Mouse (Mus musculus) kidney, embryonic 15.5 days (tissue): ENCODE data around the gene Heyl. TPM values are rescaled to one million over a fixed set of nuclear protein-coding genes. Genes with fewer than 3 reads are reported as not detected.

Experiments used
- ATAC-seq: fragments of 200-750 bp; cut with Nextera tagmentation; replicated peaks from 2 replicates; pipeline ENCODE4 v1.8.0; 2017; ENCODE audit warnings: moderate TSS enrichment; ENCODE audit not compliant: low FRiP score
- H3K27ac ChIP-seq: fragments of 300-500 bp; sonication (generic); 2 replicates; pipeline ENCODE4 v1.5.1; 2015; ENCODE audit warnings: mild to moderate bottlenecking, inconsistent platforms
- H3K27me3 ChIP-seq: fragments of 300-500 bp; sonication (generic); 2 replicates; pipeline ENCODE4 v1.6.1; 2015; ENCODE audit warnings: inconsistent platforms
- H3K36me3 ChIP-seq: fragments of 300-500 bp; sonication (generic); 2 replicates; pipeline ENCODE4 v1.6.1; 2015; ENCODE audit warnings: inconsistent platforms
- H3K4me1 ChIP-seq: fragments of 300-500 bp; sonication (generic); 2 replicates; pipeline ENCODE4 v1.6.1; 2015; ENCODE audit warnings: inconsistent platforms
- H3K4me2 ChIP-seq: fragments of 300-500 bp; sonication (generic); 2 replicates; pipeline ENCODE4 v1.6.1; 2015; ENCODE audit warnings: moderate library complexity, mild to moderate bottlenecking, inconsistent platforms
- H3K4me3 ChIP-seq: fragments of 300-500 bp; sonication (generic); replicated peaks from 2 replicates; pipeline ENCODE4 v1.5.1; 2015; ENCODE audit warnings: mild to moderate bottlenecking, inconsistent platforms
- H3K9ac ChIP-seq: fragments of 300-500 bp; sonication (generic); 2 replicates; pipeline ENCODE4 v1.6.1; 2015; ENCODE audit warnings: mild to moderate bottlenecking, inconsistent platforms
- H3K9me3 ChIP-seq: fragments of 300-500 bp; sonication (generic); replicated peaks from 2 replicates; pipeline ENCODE4 v1.6.1; 2016; ENCODE audit warnings: inconsistent platforms
- WGBS: fragments of 180-500 bp; shearing (Covaris S2); methylation state at CpG from one replicate; pipeline ENCODE4 v1.1.7; 2015; ENCODE audit warnings: mixed read lengths; 5-methylcytosine and 5-hydroxymethylcytosine counted together
- polyA plus RNA-seq: library from polyadenylated mRNA; unstranded; fragments of >200 nt; fragmentation: Nextera tagmentation; extraction: Ambion mirVana; gene quantifications from 2 replicates; pipeline ENCODE4 v1.2.1, GENCODE M21; 2015

The Heyl gene
- polyA plus RNA-seq, 1 experiment from 2014 or later = 47.7 TPM

- Histone ChIP-seq H3K4me3 (no peak overlapping the region), H3K27ac (no peak overlapping the region), H3K27me3 (peaks cover 3% of the 10 kb centered on the region; the same call in 1 of the 2 replicates), H3K4me2 (no peak overlapping the region), H3K9me3 (no peaks in the 10 kb centered on the region), H3K36me3 (no peaks in the 10 kb centered on the region), H3K4me1 (peaks cover 18% of the 10 kb centered on the region), H3K9ac (no peak overlapping the region)
- WGBS = 96% methylated on average over 9 of the region's 9 CpGs
- ATAC-seq = no peak
Observed at GRCm38 (mm10) chr4:123213975-123214374, 19.4 kb upstream of the Heyl start.

GRCm38 (mm10) chr4:123215367-123215766, 18.0 kb upstream of the Heyl start:
- Histone ChIP-seq H3K4me2 (no peak overlapping the region), H3K27me3 (peaks cover 7% of the 10 kb centered on the region; the same call in 1 of the 2 replicates), H3K36me3 (no peaks in the 10 kb centered on the region), H3K27ac (no peak overlapping the region), H3K4me1 (peaks cover 18% of the 10 kb centered on the region), H3K9me3 (no peaks in the 10 kb centered on the region), H3K9ac (no peak overlapping the region), H3K4me3 (no peak overlapping the region)
- 83% methylated on average over 1 of the region's 1 CpGs for WGBS
- ATAC-seq = no peak

- Histone ChIP-seq H3K4me1 (peaks cover 6% of the 10 kb centered on the region), H3K9me3 (no peaks in the 10 kb centered on the region), H3K4me3 (no peak overlapping the region), H3K27ac (no peak overlapping the region), H3K4me2 (no peak overlapping the region), H3K9ac (no peak overlapping the region), H3K36me3 (no peaks in the 10 kb centered on the region), H3K27me3 (peaks cover 7% of the 10 kb centered on the region; the same call in 1 of the 2 replicates)
- WGBS = 9% methylated on average over 1 of the region's 1 CpGs
- no peak for ATAC-seq
Observed at GRCm38 (mm10) chr4:123216782-123217181, 16.6 kb upstream of the Heyl start.

- ATAC-seq = peak; percentile 85
- H3K9me3 ChIP-seq = no peaks in the 10 kb centered on the region
- H3K27ac ChIP-seq = no peak overlapping the region
- peaks cover 7% of the 10 kb centered on the region; the same call in 1 of the 2 replicates for H3K27me3 ChIP-seq
- no peaks in the 10 kb centered on the region for H3K36me3 ChIP-seq
- 0 out of 2 replicates have a peak, but pooled peaks cover 4% of the 10 kb centered on the region for H3K4me1 ChIP-seq
- no peak overlapping the region for H3K4me3 ChIP-seq
- H3K9ac ChIP-seq = no peak overlapping the region
- 70% methylated on average over 15 of the region's 15 CpGs for WGBS
- no peak overlapping the region for H3K4me2 ChIP-seq
Observed at GRCm38 (mm10) chr4:123219720-123220357, 13.5 kb upstream of the Heyl start.

GRCm38 (mm10) chr4:123220637-123221036, 12.7 kb upstream of the Heyl start:
- peaks cover 7% of the 10 kb centered on the region for H3K4me1 ChIP-seq
- peaks cover 7% of the 10 kb centered on the region; the same call in 1 of the 2 replicates for H3K27me3 ChIP-seq
- 73% methylated on average over 4 of the region's 4 CpGs for WGBS
- no peak for ATAC-seq
- H3K4me3 ChIP-seq = no peak overlapping the region
- no peaks in the 10 kb centered on the region for H3K9me3 ChIP-seq
- no peak overlapping the region for H3K27ac ChIP-seq
- H3K4me2 ChIP-seq = no peak overlapping the region
- H3K9ac ChIP-seq = no peak overlapping the region
- no peaks in the 10 kb centered on the region for H3K36me3 ChIP-seq

GRCm38 (mm10) chr4:123223309-123223708, 10.0 kb upstream of the Heyl start:
- H3K4me3 ChIP-seq = no peak overlapping the region
- no peak for ATAC-seq
- no peak overlapping the region for H3K9ac ChIP-seq
- H3K27ac ChIP-seq = no peak overlapping the region
- no peaks in the 10 kb centered on the region for H3K9me3 ChIP-seq
- no peaks in the 10 kb centered on the region for H3K36me3 ChIP-seq
- H3K4me1 ChIP-seq = peaks cover 34% of the 10 kb centered on the region
- H3K27me3 ChIP-seq = peaks cover 7% of the 10 kb centered on the region; the same call in 1 of the 2 replicates
- no peak overlapping the region for H3K4me2 ChIP-seq
- 65% methylated on average over 3 of the region's 3 CpGs for WGBS

- H3K27me3 ChIP-seq = no peaks in the 10 kb centered on the region
- no peak overlapping the region for H3K9ac ChIP-seq
- no peak overlapping the region for H3K4me2 ChIP-seq
- H3K4me3 ChIP-seq = no peak overlapping the region
- H3K27ac ChIP-seq = peak overlapping the region; percentile 48
- ATAC-seq = peak; percentile 54; the same call in 1 of the 2 replicates
- H3K4me1 ChIP-seq = peaks cover 52% of the 10 kb centered on the region
- no peaks in the 10 kb centered on the region for H3K36me3 ChIP-seq
- H3K9me3 ChIP-seq = no peaks in the 10 kb centered on the region
- 32% methylated on average over 10 of the region's 10 CpGs for WGBS
Observed at GRCm38 (mm10) chr4:123225718-123226403, 7.5 kb upstream of the Heyl start.

GRCm38 (mm10) chr4:123227707-123228106, 5.6 kb upstream of the Heyl start:
- Histone ChIP-seq H3K9me3 (no peaks in the 10 kb centered on the region), H3K27me3 (0 out of 2 replicates have a peak, but pooled peaks cover 3% of the 10 kb centered on the region), H3K4me3 (no peak overlapping the region), H3K4me1 (peaks cover 65% of the 10 kb centered on the region), H3K27ac (peak overlapping the region; percentile 20; the same call in 1 of the 2 replicates), H3K9ac (no peak overlapping the region), H3K36me3 (no peaks in the 10 kb centered on the region), H3K4me2 (no peak overlapping the region)
- no peak for ATAC-seq
- WGBS = 32% methylated on average over 4 of the region's 4 CpGs

- 0 out of 2 replicates have a peak, but pooled peaks have one; percentile 16 for ATAC-seq
- Histone ChIP-seq H3K9me3 (no peaks in the 10 kb centered on the region), H3K9ac (no peak overlapping the region), H3K4me2 (no peak overlapping the region), H3K36me3 (no peaks in the 10 kb centered on the region), H3K27ac (peak overlapping the region; percentile 20; the same call in 1 of the 2 replicates), H3K4me3 (no peak overlapping the region), H3K27me3 (0 out of 2 replicates have a peak, but pooled peaks cover 8% of the 10 kb centered on the region), H3K4me1 (peaks cover 71% of the 10 kb centered on the region)
- 28% methylated on average over 2 of the region's 2 CpGs for WGBS
Observed at GRCm38 (mm10) chr4:123228270-123228669, 5.1 kb upstream of the Heyl start.

GRCm38 (mm10) chr4:123229166-123229565, 4.2 kb upstream of the Heyl start:
- Histone ChIP-seq H3K4me3 (no peak overlapping the region), H3K4me1 (peaks cover 80% of the 10 kb centered on the region), H3K27ac (0 out of 2 replicates have a peak overlapping the region, but pooled peaks have one; percentile 20), H3K9ac (no peak overlapping the region), H3K4me2 (no peak overlapping the region), H3K9me3 (no peaks in the 10 kb centered on the region), H3K36me3 (no peaks in the 10 kb centered on the region), H3K27me3 (peaks cover 16% of the 10 kb centered on the region; the same call in 1 of the 2 replicates)
- 28% methylated on average over 11 of the region's 11 CpGs for WGBS
- ATAC-seq = no peak

- Histone ChIP-seq H3K27me3 (peaks cover 16% of the 10 kb centered on the region; the same call in 1 of the 2 replicates), H3K9ac (no peak overlapping the region), H3K27ac (peak overlapping the region; percentile 92), H3K9me3 (no peaks in the 10 kb centered on the region), H3K4me1 (peaks cover 92% of the 10 kb centered on the region), H3K4me2 (peak overlapping the region; percentile 78), H3K4me3 (peak overlapping the region; percentile 51), H3K36me3 (no peaks in the 10 kb centered on the region)
- WGBS = 48% methylated on average over 3 of the region's 3 CpGs
- 0 out of 2 replicates have a peak, but pooled peaks have one; percentile 2 for ATAC-seq
Observed at GRCm38 (mm10) chr4:123232841-123233240, 515 bp upstream of the Heyl start.

GRCm38 (mm10) chr4:123235835-123236430, 2.6 kb downstream of the Heyl start:
- peak overlapping the region; percentile 51 for H3K4me3 ChIP-seq
- 0 out of 2 replicates have a peak, but pooled peaks cover 4% of the 10 kb centered on the region for H3K36me3 ChIP-seq
- H3K9me3 ChIP-seq = no peaks in the 10 kb centered on the region
- H3K4me2 ChIP-seq = peak overlapping the region; percentile 78
- WGBS = 52% methylated on average over 9 of the region's 9 CpGs
- peak overlapping the region; percentile 15; the same call in 1 of the 2 replicates for H3K9ac ChIP-seq
- ATAC-seq = no peak
- H3K27me3 ChIP-seq = peaks cover 16% of the 10 kb centered on the region; the same call in 1 of the 2 replicates
- peak overlapping the region; percentile 93 for H3K27ac ChIP-seq
- H3K4me1 ChIP-seq = peaks cover 95% of the 10 kb centered on the region
